Mouse (Mus musculus): Measurements from ENCODE around the gene Irak4. TPM values are rescaled to one million over a fixed set of nuclear protein-coding genes. Genes with fewer than 3 reads are reported as not detected.

Irak4 gene
- 19.0 TPM for total RNA-seq (2023)

GRCm38 (mm10) chr15:94543409-94544051, at the start of gene Irak4, which contains the start of gene Pus7l:
Gene Irak4 (plus strand): TSS chr15:94543643.
Gene Pus7l (minus strand): TSS chr15:94543547.

GRCm38 (mm10) chr15:94589219-94590075, 46.0 kb downstream of the Irak4 start, which contains the start of gene Twf1:
Gene Twf1 (minus strand): TSS chr15:94589889.

DNA sequence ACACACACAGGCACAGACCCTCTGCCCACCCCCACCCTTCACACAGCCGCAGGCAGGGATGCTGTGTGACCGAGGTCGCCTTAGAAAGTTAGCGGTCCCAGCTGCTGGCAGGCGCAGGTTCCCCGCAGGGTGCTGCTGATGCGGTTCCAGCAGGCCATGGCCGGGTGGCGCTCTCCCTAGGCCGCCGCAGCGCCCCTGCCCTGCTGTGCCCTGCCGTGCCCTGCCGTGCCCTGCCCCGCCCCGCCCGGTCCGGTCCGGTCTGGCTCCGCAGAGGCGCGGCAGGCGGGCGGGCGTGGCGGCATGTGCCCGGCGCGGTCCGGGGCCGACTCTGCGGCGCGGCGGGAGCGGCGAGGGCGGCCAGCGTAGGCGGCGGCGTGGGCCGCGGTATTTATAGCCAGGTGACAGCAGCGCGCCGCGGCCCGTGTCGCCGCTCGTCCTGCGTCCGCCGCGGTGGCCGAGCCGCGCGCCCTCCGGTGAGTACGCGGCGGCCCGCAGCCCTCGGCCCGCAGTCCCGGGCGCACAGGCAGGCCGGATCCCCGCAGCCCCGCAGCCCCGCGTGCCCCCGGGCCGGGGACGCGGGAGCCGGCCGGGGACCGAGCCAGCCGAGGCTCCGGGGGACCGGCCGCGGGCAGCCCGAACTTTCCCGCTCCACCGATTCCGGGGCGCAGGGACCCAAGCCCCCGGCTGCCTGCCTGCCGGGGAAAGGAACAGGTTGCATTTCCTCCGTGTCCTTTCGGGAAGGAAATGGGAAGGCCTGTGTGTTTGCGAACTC, 85.6 kb downstream of the Irak4 start, which contains the start of gene Tmem117:
Gene Tmem117, plus strand, starts transcription at position 403 of the 772 bp plus-strand sequence.

Other genes starting within 250 kb of the Irak4 start
- gene Adamts20, start 78.2 kb upstream of the Irak4 start, total RNA-seq (2023) = 1.0 TPM
- 11.5 TPM for gene Pus7l, start 96 bp upstream of the Irak4 start, total RNA-seq (2023)
- gene Twf1, start 46.2 kb downstream of the Irak4 start, total RNA-seq (2023) = 53.0 TPM
- gene Tmem117, start 85.6 kb downstream of the Irak4 start, total RNA-seq (2023) = not detected

Data from CD4-positive naive resting alpha-beta T cell, adult 57 days (primary cell).